Mouse (Mus musculus): Measurements from ENCODE around the gene Olfr573-ps1.
A peak's percentile ranks its signal among the peaks of the same experiment; 100 is the strongest.

Gene Olfr573-ps1

DNA sequence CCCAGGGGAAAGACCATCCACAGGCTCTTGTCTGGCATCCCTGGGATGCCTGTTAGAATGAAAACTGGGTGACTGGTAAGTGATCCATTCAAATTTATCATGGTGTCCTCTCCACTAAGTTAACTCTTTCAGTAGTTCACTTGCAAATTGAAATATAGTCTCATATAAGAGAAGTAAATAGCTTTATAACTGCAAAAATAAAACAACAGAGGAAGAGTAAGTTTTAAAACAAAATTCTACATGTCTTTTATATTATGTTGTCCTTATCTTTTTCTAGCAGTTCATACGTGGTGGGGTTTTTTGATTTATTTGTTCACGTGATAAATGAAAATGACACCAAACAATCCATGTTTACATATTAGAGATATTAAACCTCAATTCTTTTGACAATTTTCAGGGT lies at the start of gene Olfr573-ps1:
TSS of gene Olfr573-ps1 (minus strand) at position 101 of the 400 bp plus-strand sequence.
- no peak for DNase-seq (ENCODE audit: low read depth, low spot score)

DNA sequence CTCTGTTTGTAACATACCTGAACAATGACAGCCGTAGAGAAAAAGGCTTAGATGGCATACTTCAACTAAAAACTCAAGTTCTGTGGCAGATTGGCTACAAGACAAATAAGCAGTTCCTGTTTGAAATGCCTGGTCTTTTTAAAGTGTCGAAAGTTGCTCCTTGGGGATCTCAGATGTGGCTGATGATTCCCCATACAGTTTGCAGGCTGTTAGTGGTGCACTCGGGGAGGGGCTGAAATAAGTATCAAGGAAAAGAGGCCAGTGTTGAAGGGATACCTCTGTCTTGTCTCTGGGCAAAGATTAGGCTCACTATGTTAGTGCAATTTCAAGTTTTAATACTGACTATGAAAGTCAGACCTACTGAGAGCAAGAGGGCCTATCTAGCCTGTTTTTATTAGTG lies 46.8 kb upstream of the Olfr573-ps1 start, which contains the start of gene Olfr578:
TSS of gene Olfr578 (minus strand) at position 101 of the 400 bp plus-strand sequence.
- DNase-seq (ENCODE audit: low read depth, low spot score), result no peak

DNA sequence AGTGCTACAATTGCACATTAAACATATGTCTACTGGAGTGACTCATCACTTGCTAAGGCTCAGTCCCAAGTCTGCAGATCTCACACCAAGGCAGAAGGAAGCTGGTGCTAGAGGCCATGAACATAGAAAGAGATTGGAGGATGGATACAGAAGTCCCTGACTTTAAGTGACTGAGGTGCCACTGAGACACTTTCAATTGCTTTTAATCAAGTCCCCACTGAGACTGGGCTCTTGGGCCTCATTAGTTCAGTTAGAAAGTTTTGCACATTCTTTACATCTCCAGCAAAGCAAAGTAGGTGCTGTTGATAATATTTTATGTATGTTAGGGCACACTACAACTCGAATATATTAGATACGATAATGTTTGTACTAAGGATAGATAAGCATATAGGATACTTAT lies 33.5 kb upstream of the Olfr573-ps1 start, which contains the start of gene Olfr577:
TSS of gene Olfr577 (minus strand) at position 101 of the 400 bp plus-strand sequence.
- no peak for DNase-seq (ENCODE audit: low read depth, low spot score)

DNA sequence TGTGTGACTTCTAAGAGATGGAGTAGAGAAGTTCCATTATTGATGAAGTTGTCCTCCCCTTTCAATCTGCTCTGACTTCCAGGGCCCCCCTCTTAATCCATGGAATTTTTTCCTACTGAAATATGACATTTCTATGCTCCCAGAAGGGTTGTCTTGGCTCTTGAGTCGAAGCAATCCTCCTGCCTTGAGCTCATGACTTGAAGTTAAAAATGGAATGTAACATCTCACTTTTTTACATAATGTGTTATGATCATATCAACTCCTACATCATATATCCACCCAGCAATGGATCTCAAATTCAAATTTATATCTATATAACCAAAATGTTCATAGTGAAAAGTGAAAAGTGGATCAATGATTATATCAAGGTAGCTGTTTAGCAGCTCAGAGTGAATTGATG lies 32.0 kb upstream of the Olfr573-ps1 start:
- no peak for DNase-seq (ENCODE audit: low read depth, low spot score)

DNA sequence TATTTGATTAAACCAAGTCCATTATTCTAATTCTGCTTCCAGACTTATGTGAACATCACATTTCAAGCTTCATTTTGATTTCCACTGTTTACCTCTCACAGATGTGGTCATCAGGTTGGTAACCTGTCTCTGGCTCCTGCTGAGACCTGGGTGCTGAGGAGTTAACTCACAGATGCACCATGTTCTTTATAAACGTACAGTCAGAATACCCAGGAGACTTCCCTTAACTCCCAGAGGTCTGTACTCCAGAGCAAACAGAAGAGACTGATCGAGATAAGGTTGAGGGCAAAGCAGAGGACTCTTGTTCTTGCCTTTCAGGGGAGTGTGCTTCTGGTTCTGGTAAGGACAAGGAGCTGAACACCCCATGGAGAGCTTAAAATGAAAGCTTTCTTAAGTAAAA lies 20.0 kb upstream of the Olfr573-ps1 start, which contains the start of gene Olfr576:
TSS of gene Olfr576 (plus strand) at position 301 of the 400 bp plus-strand sequence.
- no peak for DNase-seq (ENCODE audit: low read depth, low spot score)

DNA sequence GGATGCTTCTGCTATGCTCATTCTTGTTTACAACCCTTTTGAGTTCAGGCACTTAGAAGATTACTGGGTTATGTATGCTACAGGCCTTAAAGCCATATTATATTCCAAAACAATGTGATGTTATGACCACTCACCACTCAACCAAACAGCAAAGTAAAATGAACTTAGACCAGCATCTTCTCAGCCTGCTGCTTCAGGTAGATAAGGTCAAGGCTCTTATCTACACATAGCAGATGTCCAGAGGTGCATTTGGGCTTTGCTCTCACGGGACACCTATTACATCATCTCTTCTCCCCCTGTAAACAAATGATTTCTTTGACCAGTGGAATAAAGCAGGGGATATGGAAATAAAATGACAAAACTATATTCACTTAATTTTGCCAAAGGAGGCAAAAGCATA lies 16.2 kb upstream of the Olfr573-ps1 start, which contains the start of gene Olfr575:
TSS of gene Olfr575 (minus strand) at position 183 of the 400 bp plus-strand sequence.
- DNase-seq (ENCODE audit: low read depth, low spot score), result no peak

DNA sequence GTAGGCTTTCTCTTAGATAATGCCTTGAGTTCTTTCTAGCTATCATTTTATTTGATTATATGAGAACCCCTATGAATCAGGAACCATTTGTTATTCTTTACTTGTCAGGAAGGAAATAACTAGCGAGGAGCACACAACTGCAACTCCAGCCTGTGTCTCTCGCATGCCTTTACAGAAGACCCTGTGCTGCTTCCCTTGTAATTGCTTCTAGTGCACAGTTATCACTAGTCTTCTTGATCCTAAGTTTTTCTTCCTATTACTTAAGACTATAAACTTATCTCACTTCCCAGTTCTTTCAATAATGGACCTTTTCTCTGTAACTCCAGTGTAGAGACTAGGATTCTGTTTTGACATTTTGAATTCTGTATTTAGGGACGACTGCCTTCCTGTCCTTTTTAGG lies 15.8 kb upstream of the Olfr573-ps1 start:
- no peak for DNase-seq (ENCODE audit: low read depth, low spot score)

DNA sequence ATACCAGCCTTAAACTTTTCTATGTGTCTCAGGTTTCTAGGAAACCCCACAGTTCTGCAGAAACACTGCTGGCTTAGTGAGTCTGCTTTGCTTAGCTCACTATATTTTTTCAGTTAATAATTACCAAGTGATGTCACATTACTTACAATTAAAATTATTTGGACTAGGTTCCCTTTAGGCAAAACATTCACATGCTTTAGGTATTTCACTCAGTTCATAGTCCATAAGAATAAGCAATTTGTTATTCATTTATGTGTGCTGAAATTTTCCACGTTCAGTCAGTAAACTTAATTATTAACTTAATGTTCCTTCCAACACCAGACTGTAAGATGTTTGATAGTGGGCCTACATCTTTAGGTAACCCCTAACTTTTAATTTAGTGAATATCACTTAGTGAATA lies 8.4 kb upstream of the Olfr573-ps1 start:
- DNase-seq (ENCODE audit: low read depth, low spot score), result no peak

DNA sequence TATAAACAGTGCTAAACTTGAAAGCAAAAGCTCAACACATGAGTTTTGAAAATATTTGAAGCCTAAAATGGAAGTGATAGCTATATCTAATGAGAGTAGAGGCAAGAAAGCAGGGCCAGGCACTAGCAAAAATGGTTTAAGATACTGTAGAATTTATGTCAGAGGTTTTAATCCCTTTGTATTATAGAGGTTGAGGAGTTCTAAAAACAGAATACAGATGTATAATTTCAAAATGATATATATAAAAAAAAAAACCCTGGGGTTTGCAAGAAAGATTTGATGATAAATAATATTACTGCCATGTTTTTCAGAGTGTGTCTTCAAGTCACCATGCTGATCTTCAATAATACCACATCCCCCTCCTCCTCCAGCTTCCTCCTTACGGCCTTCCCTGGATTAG lies 5.8 kb upstream of the Olfr573-ps1 start, which contains the start of gene Olfr574:
TSS of gene Olfr574 (plus strand) at position 301 of the 400 bp plus-strand sequence.
- no peak for DNase-seq (ENCODE audit: low read depth, low spot score)

DNA sequence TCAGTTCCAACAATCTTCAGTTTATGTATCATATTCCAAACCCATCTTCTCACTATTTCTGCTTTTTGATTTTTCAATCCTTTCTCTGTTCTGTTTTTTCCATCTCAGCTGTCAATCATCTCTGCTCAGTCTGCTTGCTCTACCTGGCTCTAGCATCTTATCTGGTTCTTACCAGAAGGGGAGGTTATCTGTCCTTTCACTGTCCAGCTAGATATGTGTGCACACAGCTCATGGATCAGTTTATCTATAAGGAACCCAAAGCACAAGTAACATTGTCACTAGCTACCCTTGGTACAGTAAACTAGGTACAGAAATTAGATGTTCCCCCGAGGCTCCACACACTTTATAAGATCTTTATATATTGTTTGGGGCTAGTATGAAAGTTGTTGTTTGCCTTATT lies 1.0 kb upstream of the Olfr573-ps1 start:
- DNase-seq (ENCODE audit: low read depth, low spot score), result no peak

DNA sequence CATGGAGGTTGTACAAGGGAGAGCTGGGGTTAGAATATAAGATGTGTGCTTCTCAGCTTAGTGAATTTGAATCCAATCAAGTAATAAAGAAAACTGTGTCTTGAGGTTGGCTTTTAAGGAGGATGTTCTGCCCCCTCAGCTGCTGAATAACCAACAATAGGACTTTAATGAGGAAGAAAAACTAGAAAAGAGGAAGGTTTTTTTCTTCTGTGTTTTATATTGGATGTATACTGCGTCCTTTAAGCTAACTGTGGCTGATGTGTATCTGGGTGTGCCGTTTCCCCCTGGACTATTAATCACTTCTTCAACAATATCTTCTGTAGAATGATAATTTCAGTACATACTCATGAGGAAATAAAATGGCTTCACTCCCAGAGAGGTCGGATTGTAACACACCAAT lies 15.3 kb downstream of the Olfr573-ps1 start:
- DNase-seq (ENCODE audit: low read depth, low spot score), result no peak

DNA sequence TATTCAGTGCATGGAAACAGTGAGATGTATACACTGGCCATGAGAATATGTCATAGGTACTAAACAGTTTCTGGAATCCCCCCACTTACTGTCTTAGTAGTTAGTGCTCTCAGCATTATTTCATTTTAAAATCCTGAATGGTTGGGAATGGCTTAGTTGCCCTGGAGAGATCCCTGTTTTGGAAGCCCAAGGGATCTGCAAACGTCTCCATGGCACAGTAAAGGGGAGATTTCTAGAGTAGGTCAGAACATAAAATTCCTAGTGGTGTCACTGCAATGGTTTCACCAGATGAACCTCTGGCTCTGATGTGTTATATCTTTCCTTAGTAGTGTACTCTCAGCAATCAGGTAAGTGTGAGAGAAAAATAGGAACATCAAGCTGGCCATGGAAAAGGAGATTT lies 18.3 kb downstream of the Olfr573-ps1 start, which contains the start of gene Olfr572:
TSS of gene Olfr572 (plus strand) at position 301 of the 400 bp plus-strand sequence.
- no peak for DNase-seq (ENCODE audit: low read depth, low spot score)

DNA sequence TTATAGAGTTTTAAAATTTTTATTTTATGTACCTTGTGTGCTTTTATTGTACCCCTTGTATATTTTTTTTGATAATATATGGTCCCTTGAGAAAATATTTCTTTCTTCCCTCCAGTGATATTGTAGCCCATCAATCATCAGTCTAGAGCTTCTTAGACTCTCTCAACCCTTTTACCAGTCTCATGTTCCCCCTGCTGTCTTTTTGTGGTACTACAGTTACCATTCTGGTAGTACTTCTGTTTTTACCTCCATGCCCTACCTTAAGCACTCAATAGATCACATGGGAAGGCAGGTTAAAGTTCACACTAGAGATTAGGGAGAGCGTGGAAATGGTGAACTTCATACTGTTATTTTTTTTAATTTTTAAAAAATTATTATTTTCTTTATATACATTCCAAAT lies 22.7 kb downstream of the Olfr573-ps1 start:
- peak; percentile 62 for DNase-seq (ENCODE audit: low read depth, low spot score)

DNA sequence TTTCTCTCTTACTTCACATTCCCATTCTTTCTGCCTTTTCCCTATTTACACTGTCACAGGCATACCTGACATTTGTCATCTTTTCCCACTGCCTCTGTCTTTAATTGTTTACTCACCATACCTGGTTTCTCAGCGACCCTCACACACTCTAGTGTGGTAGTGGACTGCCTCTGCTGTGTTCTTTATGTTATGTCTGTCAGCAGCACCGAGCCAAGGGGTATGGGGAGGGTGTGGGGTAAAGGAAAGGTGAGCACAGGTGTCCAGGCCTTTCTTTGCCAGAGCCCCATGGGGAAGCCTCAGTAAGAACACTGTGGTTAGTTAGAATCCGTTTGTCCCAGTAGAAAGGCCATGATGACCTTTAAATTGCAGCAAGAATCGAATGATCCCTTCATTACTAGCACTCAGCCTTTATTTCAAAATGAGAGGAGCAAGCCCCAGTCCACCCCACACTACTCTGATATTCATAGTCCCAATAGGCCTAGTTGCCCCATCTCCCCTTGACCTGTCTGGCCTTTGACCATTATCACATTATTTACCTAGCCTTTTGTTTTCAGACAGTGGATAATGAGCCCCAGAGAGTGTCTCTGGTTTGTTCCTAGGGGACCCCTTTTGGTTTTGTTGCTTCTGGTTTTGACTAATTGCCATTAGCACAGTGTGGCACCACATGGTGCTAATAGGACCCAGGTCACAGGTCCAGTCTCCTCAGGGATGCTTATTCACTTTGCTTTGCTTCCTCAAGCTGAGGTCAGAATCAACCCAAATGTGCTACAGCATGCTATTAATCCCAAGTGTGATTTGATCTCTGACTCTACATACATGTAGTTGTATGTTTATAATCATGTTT lies 25.1 kb downstream of the Olfr573-ps1 start, which contains the start of gene Olfr571:
TSS of gene Olfr571 (minus strand) at position 505 of the 844 bp plus-strand sequence.
- peak; percentile 29 for DNase-seq (ENCODE audit: low read depth, low spot score)

DNA sequence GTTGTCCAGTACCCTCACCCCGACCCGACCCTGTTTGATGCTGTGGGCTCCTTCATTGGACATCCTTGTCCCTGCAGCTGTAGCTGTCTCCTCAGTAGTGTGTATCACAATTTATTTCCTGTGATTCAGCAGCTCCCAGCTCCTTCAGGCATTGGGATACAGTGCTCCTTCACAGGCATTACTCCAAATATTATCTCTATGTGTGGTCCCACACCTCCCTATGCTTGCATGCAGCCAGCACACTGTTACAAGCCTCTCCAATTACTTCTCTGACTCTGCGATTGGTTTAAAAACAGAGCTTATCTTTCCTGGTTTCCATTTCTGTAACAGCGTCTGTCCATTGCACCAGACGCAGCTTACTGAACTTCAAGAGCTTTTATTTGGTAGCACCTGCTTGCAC lies 26.0 kb downstream of the Olfr573-ps1 start:
- no peak for DNase-seq (ENCODE audit: low read depth, low spot score)

DNA sequence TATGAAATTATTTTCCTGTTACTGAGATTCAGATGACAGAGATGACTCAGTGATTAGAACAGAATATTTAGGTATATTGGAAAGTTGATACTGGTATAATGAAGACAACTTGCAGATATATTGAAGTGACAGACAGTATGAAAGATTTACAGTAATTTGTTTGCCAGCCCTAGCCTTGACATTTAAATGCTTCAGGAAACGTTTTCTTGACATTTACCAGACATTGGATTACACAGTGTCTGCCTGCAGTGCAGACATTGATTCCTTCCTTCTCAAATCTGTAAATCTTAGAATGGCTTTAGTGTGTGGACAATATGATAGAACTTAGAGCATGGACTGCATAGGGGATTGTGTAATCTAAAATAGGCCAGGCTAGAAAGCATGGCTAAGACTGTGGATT lies 27.1 kb downstream of the Olfr573-ps1 start:
- DNase-seq (ENCODE audit: low read depth, low spot score), result no peak

Measured in mesoderm, embryonic 11.5 days (tissue).